Mouse (Mus musculus) midbrain, embryonic 14.5 days (tissue): ENCODE measurements at regions not wholly inside any gene's neighbourhood (a gene's known extent, or its start where the extent isn't known, plus 50 kb on each side); places are given as distances from the start of the nearest gene placed in this dataset.

Experiments
- ATAC-seq: fragments of 200-750 bp; cut with Nextera tagmentation; 2 replicates; pipeline ENCODE4 v1.8.0; 2017; ENCODE audit warnings: moderate number of reproducible peaks, moderate library complexity; ENCODE audit not compliant: low FRiP score, low TSS enrichment
- DNase-seq: peaks from one replicate; pipeline ENCODE4 v3.0.0-alpha.2; 2015
- H3K27ac ChIP-seq: fragments of 300-500 bp; sonication (generic); replicated peaks from 2 replicates; pipeline ENCODE4 v1.5.1; 2014; ENCODE audit warnings: mild to moderate bottlenecking, low read depth, low read length, moderate library complexity
- H3K27me3 ChIP-seq: fragments of 300-500 bp; sonication (generic); 2 replicates; pipeline ENCODE4 v1.6.1; 2014; ENCODE audit warnings: low read length, control low read depth, mixed read lengths; ENCODE audit not compliant: control insufficient read depth, insufficient read depth
- H3K36me3 ChIP-seq: fragments of 300-500 bp; sonication (generic); 2 replicates; pipeline ENCODE4 v1.6.1; 2014; ENCODE audit warnings: low read length, control low read depth; ENCODE audit not compliant: control insufficient read depth, insufficient read depth
- H3K4me1 ChIP-seq: fragments of 300-500 bp; sonication (generic); 2 replicates; pipeline ENCODE4 v1.6.1; 2014; ENCODE audit warnings: mild to moderate bottlenecking, antibody characterized with exemption, low read length, control low read depth; ENCODE audit not compliant: control insufficient read depth, insufficient read depth
- H3K4me2 ChIP-seq: fragments of 300-500 bp; sonication (generic); 2 replicates; pipeline ENCODE4 v1.6.1; 2014; ENCODE audit warnings: mild to moderate bottlenecking, low read length, moderate library complexity
- H3K4me3 ChIP-seq: fragments of 300-500 bp; sonication (generic); replicated peaks from 2 replicates; pipeline ENCODE4 v1.5.1; 2014; ENCODE audit warnings: low read depth, low read length
- H3K9ac ChIP-seq: fragments of 300-500 bp; sonication (generic); replicated peaks from 2 replicates; pipeline ENCODE4 v1.6.1; 2014; ENCODE audit warnings: mild to moderate bottlenecking, low read length, moderate library complexity
- H3K9me3 ChIP-seq: fragments of 300-500 bp; sonication (generic); 2 replicates; pipeline ENCODE4 v1.6.1; 2016; ENCODE audit warnings: low read length, control low read depth, mixed read lengths; ENCODE audit not compliant: control insufficient read depth
- WGBS: fragments of 180-500 bp; shearing (Covaris S2); extraction: QIAGEN DNeasy Blood & Tissue Kit; methylation state at CpG from one replicate; pipeline ENCODE4 v1.1.7; 2014; 5-methylcytosine and 5-hydroxymethylcytosine counted together

DNA sequence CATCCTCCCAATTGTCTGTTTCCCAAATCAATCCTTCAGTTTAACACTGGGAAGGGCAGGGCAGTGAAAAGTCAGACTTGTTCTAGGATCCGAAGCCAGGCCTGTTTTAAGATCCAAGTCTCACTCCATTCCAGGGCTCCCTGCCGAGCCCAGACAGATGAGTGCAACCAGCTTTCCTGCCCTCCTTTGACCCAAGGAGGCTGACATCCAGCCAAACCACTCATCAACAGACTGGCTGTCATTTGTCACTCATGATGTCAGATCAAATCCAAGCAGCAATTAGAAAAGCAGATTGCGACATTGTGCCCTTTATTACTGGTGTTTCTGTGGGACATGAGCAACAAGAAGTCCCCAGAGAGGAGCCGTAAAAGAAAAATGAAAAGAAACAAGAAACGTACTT lies 417.9 kb upstream of the Zfp703 start:
- Histone ChIP-seq H3K27me3 (no peaks in the 10 kb centered on the region), H3K9me3 (no peaks in the 10 kb centered on the region), H3K4me1 (no peaks in the 10 kb centered on the region), H3K9ac (no peak overlapping the region), H3K4me2 (no peak overlapping the region), H3K36me3 (no peaks in the 10 kb centered on the region), H3K27ac (no peak overlapping the region), H3K4me3 (no peak overlapping the region)
- DNase-seq (no peak), ATAC-seq (no peak)
- 78% methylated on average over 5 of the region's 5 CpGs for WGBS

DNA sequence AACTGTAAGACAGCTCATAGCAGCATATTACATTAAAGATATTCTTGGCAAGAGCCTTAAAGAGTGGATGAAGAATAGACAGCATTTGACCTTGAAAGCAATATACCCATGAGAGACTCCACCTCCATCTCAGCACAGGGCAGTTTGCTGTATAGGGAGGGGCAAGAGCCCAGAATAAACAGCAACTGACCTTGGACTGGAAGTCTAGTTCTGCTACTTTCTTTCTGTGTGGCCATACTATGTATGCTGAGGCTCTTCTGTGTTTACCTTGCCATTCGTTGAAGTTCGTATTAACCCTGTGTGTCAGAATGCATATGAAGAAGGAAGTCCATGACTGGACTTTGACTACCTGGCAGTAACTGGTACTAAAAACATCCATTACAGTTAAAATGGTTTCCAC lies 414.0 kb upstream of the Zfp703 start:
- H3K27ac ChIP-seq, result no peak overlapping the region
- no peaks in the 10 kb centered on the region for H3K27me3 ChIP-seq
- no peak for DNase-seq
- no peak overlapping the region for H3K9ac ChIP-seq
- no peak overlapping the region for H3K4me3 ChIP-seq
- H3K4me2 ChIP-seq, result no peak overlapping the region
- WGBS, result 94% methylated on average over 2 of the region's 2 CpGs
- no peaks in the 10 kb centered on the region for H3K9me3 ChIP-seq
- ATAC-seq, result no peak
- H3K36me3 ChIP-seq, result no peaks in the 10 kb centered on the region
- no peaks in the 10 kb centered on the region for H3K4me1 ChIP-seq

- Histone ChIP-seq H3K4me2 (no peak overlapping the region), H3K9me3 (no peaks in the 10 kb centered on the region), H3K27me3 (no peaks in the 10 kb centered on the region), H3K27ac (no peak overlapping the region), H3K4me3 (no peak overlapping the region), H3K9ac (no peak overlapping the region), H3K36me3 (no peaks in the 10 kb centered on the region), H3K4me1 (no peaks in the 10 kb centered on the region)
- 96% methylated on average over 2 of the region's 2 CpGs for WGBS
- ATAC-seq (no peak), DNase-seq (no peak)
These were observed 412.9 kb upstream of the Zfp703 start for GRCm38 (mm10) chr8:26564254-26564653.

- no peak for ATAC-seq
- WGBS, result 76% methylated on average over 15 of the region's 15 CpGs
- no peaks in the 10 kb centered on the region for H3K36me3 ChIP-seq
These were observed 408.6 kb upstream of the Zfp703 start for GRCm38 (mm10) chr8:26568423-26569060.

DNA sequence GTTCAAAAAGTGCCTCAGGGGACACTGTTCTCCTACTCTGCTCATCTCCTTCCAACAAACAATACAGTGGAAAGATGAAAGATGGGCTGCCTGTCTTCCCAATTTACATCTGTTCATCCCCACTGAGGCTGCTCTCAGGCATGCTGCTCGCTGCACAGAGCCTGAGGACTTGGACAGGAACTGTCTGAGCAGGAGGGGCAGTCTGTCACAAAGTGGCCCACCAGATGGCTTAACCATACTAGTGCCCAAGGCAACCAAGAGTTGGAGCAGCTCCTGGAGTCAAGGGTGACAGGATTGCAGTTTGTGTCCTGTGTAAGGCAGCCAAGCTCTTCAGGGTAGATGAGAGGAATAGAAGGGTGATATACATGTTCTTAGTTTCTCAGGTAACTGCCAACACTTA lies 388.3 kb upstream of the Zfp703 start:
- no peaks in the 10 kb centered on the region for H3K27me3 ChIP-seq
- no peak overlapping the region for H3K27ac ChIP-seq
- no peaks in the 10 kb centered on the region for H3K36me3 ChIP-seq
- H3K4me1 ChIP-seq, result no peaks in the 10 kb centered on the region
- no peak overlapping the region for H3K9ac ChIP-seq
- no peak for DNase-seq
- no peak overlapping the region for H3K4me2 ChIP-seq
- H3K9me3 ChIP-seq, result no peaks in the 10 kb centered on the region
- WGBS, result 61% methylated on average over 1 of the region's 1 CpGs
- ATAC-seq, result no peak
- no peak overlapping the region for H3K4me3 ChIP-seq

More at GRCm38 (mm10) chr8:26568423-26569060, 408.6 kb upstream of the Zfp703 start:
- Histone ChIP-seq H3K4me2 (no peak overlapping the region), H3K4me1 (no peaks in the 10 kb centered on the region), H3K4me3 (no peak overlapping the region), H3K9me3 (no peaks in the 10 kb centered on the region), H3K27me3 (no peaks in the 10 kb centered on the region), H3K27ac (no peak overlapping the region), H3K9ac (no peak overlapping the region)
- no peak for DNase-seq

DNA sequence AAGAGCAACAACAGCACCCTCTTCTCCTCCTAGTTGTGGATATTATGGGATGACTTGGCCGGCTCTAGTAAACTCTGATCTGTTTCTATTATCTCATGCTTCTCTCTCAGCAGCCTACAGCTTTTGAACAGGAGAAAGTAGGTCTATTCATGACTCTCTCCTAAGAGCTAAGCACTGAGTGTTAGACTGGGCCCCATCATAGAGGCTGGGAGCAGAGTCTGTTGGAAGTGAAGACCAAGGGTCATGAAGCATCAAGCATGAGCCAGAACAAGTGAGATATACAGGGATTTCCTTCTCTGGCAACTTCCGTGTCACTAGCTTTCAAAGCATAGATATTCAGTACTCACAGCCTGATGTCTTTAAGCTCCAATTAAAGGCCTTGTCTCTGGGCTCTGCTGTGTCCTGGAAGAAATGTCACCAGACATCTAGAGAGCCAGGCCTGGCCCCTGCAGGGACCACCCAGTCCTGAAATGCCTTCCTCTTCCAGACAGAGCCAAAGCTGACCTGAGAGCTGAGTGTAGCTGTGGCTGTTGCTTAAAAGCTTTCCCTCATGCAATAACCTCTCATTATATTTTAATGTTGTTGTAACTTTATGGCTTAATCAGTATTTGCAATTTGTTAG lies 386.4 kb upstream of the Zfp703 start:
- no peak for ATAC-seq
- 86% methylated on average over 2 of the region's 2 CpGs for WGBS
- no peak overlapping the region for H3K4me2 ChIP-seq
- no peaks in the 10 kb centered on the region for H3K36me3 ChIP-seq
- no peaks in the 10 kb centered on the region for H3K9me3 ChIP-seq
- no peak overlapping the region for H3K4me3 ChIP-seq
- no peak for DNase-seq
- H3K27ac ChIP-seq, result no peak overlapping the region
- 0 out of 2 replicates have a peak, but pooled peaks cover 6% of the 10 kb centered on the region for H3K4me1 ChIP-seq
- H3K9ac ChIP-seq, result no peak overlapping the region
- H3K27me3 ChIP-seq, result no peaks in the 10 kb centered on the region

DNA sequence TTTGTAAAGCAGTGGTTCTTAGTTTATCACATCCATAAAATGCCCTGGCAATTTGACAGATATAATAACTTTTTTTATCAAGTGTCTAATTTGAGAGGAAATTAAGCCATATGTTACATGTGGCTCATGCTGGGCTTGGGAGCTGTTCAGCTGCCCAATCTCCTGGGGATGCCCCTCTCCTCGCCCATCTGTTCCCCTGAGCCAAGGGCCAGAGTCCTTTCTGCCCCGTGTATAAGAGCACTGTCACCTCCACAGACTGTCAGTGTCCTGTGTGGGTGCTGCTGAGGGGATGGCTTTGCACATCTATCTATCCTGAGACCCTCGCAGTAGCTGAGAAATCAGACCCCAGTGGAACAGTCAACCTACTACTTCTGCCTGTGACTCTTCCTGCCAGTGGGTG lies 385.9 kb upstream of the Zfp703 start:
- H3K9me3 ChIP-seq, result no peaks in the 10 kb centered on the region
- H3K27ac ChIP-seq, result no peak overlapping the region
- no peak overlapping the region for H3K9ac ChIP-seq
- no peaks in the 10 kb centered on the region for H3K27me3 ChIP-seq
- H3K4me3 ChIP-seq, result no peak overlapping the region
- no peak overlapping the region for H3K4me2 ChIP-seq
- ATAC-seq, result no peak
- H3K4me1 ChIP-seq, result 0 out of 2 replicates have a peak, but pooled peaks cover 6% of the 10 kb centered on the region
- 66% methylated on average over 3 of the region's 3 CpGs for WGBS
- DNase-seq, result no peak
- no peaks in the 10 kb centered on the region for H3K36me3 ChIP-seq

DNA sequence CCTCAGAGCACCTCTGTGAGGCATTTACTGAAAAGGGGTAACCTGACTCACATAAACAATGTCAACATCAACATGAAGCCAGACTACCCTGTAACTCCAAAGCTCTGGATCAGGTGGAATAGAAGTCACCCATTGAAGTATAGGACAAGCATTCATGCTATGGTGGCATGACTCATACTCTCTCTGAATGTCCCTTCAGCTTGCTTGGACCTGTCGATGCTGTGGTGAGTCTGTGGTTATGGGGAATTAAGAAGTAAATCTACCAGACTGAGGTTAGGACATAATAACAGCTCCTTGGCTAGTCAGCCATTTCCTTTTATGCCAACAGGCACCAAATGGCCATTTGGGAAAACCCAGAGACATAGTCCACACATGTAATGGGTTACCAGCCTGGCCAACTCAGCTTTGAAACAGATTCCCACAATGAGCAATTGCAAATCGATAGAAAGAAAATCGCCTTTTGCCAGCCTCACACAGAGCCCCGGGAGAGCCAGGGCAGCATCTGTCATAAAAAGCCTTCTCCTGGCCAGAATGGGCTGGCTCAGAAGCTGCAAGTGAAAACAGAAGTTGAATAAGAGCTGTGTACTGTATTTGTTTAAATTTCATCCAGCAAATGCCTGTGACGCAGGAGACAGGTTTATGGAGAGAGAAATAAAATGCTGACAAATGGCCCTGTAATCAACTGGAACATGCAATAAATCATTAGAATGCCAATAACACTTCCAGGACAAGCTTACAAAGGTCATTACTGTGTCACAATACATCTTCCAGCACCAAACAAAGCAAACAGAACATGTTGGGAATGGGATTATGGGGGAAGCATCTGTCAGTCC lies 383.4 kb upstream of the Zfp703 start:
- WGBS, result 61% methylated on average over 5 of the region's 5 CpGs
- Histone ChIP-seq H3K9me3 (no peaks in the 10 kb centered on the region), H3K27ac (no peak overlapping the region), H3K9ac (no peak overlapping the region), H3K27me3 (no peaks in the 10 kb centered on the region), H3K4me1 (0 out of 2 replicates have a peak, but pooled peaks cover 6% of the 10 kb centered on the region), H3K4me3 (no peak overlapping the region), H3K4me2 (no peak overlapping the region), H3K36me3 (no peaks in the 10 kb centered on the region)
- no peak for ATAC-seq
- peak; percentile 9 for DNase-seq
